Mouse (Mus musculus) heart, embryonic 13.5 days (tissue): Measurements from ENCODE around the gene AF067061. TPM values are rescaled to one million over a fixed set of nuclear protein-coding genes. Genes with fewer than 3 reads are reported as not detected.

Experiments used
- ATAC-seq: fragments of 200-750 bp; cut with Nextera tagmentation; 2 replicates; pipeline ENCODE4 v1.8.0; 2017; ENCODE audit warnings: moderate TSS enrichment; ENCODE audit not compliant: insufficient number of reproducible peaks, low FRiP score, low TSS enrichment; ENCODE audit errors: extremely low read depth
- H3K27ac ChIP-seq: fragments of 300-500 bp; sonication (generic); replicated peaks from 2 replicates; pipeline ENCODE4 v1.5.1; 2015; ENCODE audit warnings: moderate library complexity, mild to moderate bottlenecking, inconsistent platforms
- H3K27me3 ChIP-seq: fragments of 300-500 bp; sonication (generic); replicated peaks from 2 replicates; pipeline ENCODE4 v1.6.1; 2015; ENCODE audit warnings: mild to moderate bottlenecking, inconsistent platforms
- H3K36me3 ChIP-seq: fragments of 300-500 bp; sonication (generic); 2 replicates; pipeline ENCODE4 v1.6.1; 2015; ENCODE audit warnings: mild to moderate bottlenecking, inconsistent platforms
- H3K4me1 ChIP-seq: fragments of 300-500 bp; sonication (generic); 2 replicates; pipeline ENCODE4 v1.6.1; 2015; ENCODE audit warnings: inconsistent platforms
- H3K4me2 ChIP-seq: fragments of 300-500 bp; sonication (generic); 2 replicates; pipeline ENCODE4 v1.6.1; 2015; ENCODE audit warnings: inconsistent platforms, mild to moderate bottlenecking, moderate library complexity
- H3K4me3 ChIP-seq: fragments of 300-500 bp; sonication (generic); 2 replicates; pipeline ENCODE4 v1.5.1; 2015; ENCODE audit warnings: moderate library complexity, mild to moderate bottlenecking, inconsistent platforms
- H3K9ac ChIP-seq: fragments of 300-500 bp; sonication (generic); 2 replicates; pipeline ENCODE4 v1.6.1; 2015; ENCODE audit warnings: inconsistent platforms, mild to moderate bottlenecking, moderate library complexity
- H3K9me3 ChIP-seq: fragments of 300-500 bp; sonication (generic); 2 replicates; pipeline ENCODE4 v1.6.1; 2016; ENCODE audit warnings: inconsistent platforms
- WGBS: fragments of 180-500 bp; shearing (Covaris S2); methylation state at CpG from one replicate; pipeline ENCODE4 v1.1.7; 2015; ENCODE audit warnings: mixed read lengths; 5-methylcytosine and 5-hydroxymethylcytosine counted together
- polyA plus RNA-seq: library from polyadenylated mRNA; unstranded; fragments of >200 nt; fragmentation: Nextera tagmentation; extraction: Ambion mirVana; gene quantifications from 2 replicates; pipeline ENCODE4 v1.2.1, GENCODE M21; 2015

Gene AF067061
- polyA plus RNA-seq, 1 experiment from 2014 or later: not detected

DNA sequence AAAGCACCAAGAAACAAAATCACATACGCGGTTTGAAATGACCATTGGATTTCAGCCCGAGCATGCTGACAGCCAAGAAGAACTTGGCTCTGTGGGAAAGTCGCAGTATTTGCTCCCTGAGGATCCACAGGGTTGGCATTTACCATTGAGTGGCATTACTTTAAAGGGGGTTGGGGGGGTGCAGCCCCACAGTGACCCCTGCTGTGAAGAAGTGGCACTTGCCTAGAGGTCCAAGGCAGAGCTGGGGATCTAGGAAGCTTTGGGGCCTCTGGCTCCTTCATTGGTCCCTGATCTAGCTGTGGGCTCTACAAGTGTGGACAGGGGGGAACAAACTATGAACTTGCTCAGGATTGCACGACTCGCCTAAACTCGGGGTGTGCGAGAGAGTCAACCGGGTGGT, 15.9 kb downstream of the AF067061 start:
- Histone ChIP-seq H3K9me3 (no peaks in the 10 kb centered on the region), H3K4me2 (no peak overlapping the region), H3K36me3 (no peaks in the 10 kb centered on the region), H3K9ac (no peak overlapping the region), H3K27ac (no peak overlapping the region), H3K4me3 (no peak overlapping the region), H3K4me1 (no peaks in the 10 kb centered on the region), H3K27me3 (no peaks in the 10 kb centered on the region)
- no peak for ATAC-seq
- WGBS: 83% methylated on average over 9 of the region's 9 CpGs

DNA sequence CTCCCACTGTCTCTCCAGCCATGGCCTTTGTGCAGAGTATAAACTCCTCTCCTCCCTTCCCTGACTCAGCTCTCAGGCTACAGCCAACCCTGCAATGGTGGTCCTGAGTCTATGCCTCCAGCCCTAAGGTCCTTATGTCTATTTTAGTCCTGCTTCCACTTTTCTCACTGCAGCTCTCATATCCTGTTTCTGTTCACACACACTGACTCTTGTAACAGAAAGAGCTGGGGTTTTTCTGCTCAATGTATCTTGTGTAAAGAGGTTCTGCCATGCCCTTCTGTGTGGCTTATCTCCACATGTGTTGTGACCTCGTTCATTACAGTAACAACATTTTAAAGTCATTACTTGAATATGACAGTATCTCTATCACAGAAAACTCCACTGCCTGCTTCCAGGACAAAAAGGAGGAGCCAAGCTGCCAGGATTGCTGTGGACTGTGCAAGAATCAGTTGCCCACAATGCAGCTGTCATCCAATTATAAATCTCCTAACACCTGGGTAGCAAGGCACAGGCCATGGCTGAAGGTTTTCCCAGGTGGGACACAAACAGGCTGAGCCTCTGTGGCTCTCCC, 36.5 kb downstream of the AF067061 start:
- Histone ChIP-seq H3K4me3 (no peak overlapping the region), H3K27ac (no peak overlapping the region), H3K27me3 (no peaks in the 10 kb centered on the region), H3K9me3 (no peaks in the 10 kb centered on the region), H3K4me1 (no peaks in the 10 kb centered on the region), H3K36me3 (no peaks in the 10 kb centered on the region), H3K9ac (no peak overlapping the region), H3K4me2 (no peak overlapping the region)
- WGBS: 17% methylated on average over 1 of the region's 1 CpGs
- no peak for ATAC-seq

DNA sequence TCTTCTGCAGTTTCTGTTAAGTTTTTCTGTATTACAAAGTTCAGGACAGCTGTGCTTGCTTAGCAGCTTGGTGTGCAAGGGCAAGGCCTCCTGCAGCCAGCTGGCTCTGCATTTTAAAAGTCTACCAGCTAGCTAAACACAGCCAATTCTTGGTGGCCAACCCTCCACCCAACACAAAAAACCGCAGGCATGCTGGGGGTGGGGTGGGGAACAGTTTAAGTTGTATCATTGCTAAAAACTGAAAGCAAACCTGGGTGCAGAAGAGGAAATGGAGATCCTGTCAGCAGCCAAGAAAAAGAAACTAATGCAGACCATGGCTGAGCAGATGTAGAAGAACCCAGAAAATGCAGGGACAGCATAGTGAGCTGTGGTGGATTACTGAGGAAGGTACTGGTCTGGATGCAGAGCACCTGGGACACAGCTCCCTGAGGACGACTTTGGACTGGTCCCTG, 37.1 kb downstream of the AF067061 start, which contains the start of gene BC147527:
BC147527 (plus strand) TSS at position 402 of the 452 bp plus-strand sequence.
- Histone ChIP-seq H3K4me1 (no peaks in the 10 kb centered on the region), H3K9me3 (no peaks in the 10 kb centered on the region), H3K27ac (no peak within 1 kb of the TSS), H3K4me3 (no peak within 1 kb of the TSS), H3K9ac (no peak within 1 kb of the TSS), H3K4me2 (no peak within 1 kb of the TSS), H3K27me3 (no peaks in the 10 kb centered on the region), H3K36me3 (no peaks in the 10 kb centered on the region)
- 44% methylated on average over 2 of the region's 2 CpGs for WGBS
- no peak for ATAC-seq

DNA sequence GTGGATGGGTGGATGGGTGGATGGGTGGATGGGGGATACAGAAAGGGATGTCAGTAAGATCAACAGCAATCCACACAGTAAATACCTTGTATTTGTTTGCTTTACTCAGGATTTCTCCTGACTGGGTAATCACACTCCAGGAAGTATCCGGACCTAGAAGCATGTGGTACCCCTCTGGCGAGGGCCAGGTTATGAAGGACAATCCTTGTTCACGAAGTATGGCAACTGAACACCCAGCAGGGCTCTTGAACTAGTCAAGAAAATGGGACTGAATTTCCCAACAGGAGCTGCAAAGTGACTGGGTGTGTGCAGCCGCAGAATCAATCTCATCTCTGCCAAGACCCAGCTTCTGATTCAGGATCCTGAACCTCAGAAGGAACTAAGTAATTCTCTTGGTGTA, 37.9 kb downstream of the AF067061 start:
- no peak for ATAC-seq

DNA sequence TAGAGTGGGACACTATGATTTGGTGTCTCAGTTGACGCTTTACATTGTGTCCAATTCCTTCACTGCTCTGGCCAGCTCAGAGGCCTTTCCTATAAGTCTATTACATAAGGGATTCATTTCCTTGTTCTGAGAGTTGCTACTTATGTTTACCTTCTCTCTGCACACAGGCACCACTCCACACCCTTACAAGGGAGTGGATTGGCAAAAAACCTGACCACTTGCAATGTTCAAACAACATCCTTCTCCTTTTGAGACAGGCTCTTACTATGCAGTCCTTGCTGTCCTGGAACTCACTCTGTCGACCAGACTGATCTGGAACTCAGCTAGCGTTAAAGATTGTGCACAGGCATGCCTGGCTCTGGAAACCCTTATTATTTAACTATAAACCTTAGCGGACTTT, 47.8 kb downstream of the AF067061 start:
- Histone ChIP-seq H3K4me2 (no peak overlapping the region), H3K36me3 (no peaks in the 10 kb centered on the region), H3K4me1 (no peaks in the 10 kb centered on the region), H3K9me3 (no peaks in the 10 kb centered on the region), H3K27me3 (peaks cover 19% of the 10 kb centered on the region), H3K9ac (no peak overlapping the region), H3K27ac (no peak overlapping the region), H3K4me3 (no peak overlapping the region)
- 60% methylated on average over 4 of the region's 4 CpGs for WGBS
- ATAC-seq: no peak

More for the DNA sequence above, 37.9 kb downstream of the AF067061 start:
- H3K36me3 ChIP-seq: no peaks in the 10 kb centered on the region
- no peaks in the 10 kb centered on the region for H3K4me1 ChIP-seq
- H3K27me3 ChIP-seq: no peaks in the 10 kb centered on the region
- H3K4me2 ChIP-seq: no peak overlapping the region
- H3K9me3 ChIP-seq: no peaks in the 10 kb centered on the region
- no peak overlapping the region for H3K27ac ChIP-seq
- no peak overlapping the region for H3K9ac ChIP-seq
- no peak overlapping the region for H3K4me3 ChIP-seq
- 72% methylated on average over 4 of the region's 4 CpGs for WGBS

DNA sequence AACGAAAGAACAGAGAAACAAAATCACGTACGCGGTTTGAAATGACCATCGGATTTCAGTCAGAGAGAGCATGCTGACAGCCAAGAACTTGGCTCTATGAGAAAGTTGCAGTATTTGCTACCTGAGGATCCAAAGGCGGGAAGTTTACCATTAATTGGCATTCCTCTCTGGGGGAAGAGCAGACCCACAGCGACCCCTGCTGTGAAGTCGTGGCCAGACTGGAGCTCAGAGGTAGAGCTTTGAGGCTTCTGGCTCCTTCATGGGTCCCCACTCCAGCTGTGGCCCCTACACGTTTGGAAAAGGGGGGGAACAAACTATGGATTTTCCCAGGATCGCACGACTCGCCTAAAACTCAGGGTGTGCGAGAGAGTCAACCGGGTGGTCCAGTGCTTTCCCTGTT, 50.7 kb downstream of the AF067061 start:
- no peaks in the 10 kb centered on the region for H3K9me3 ChIP-seq
- no peak overlapping the region for H3K4me3 ChIP-seq
- no peaks in the 10 kb centered on the region for H3K4me1 ChIP-seq
- no peak for ATAC-seq
- H3K27me3 ChIP-seq: peaks cover 19% of the 10 kb centered on the region
- H3K36me3 ChIP-seq: no peaks in the 10 kb centered on the region
- WGBS: 31% methylated on average over 14 of the region's 14 CpGs
- no peak overlapping the region for H3K27ac ChIP-seq
- H3K4me2 ChIP-seq: peak overlapping the region; percentile 29
- no peak overlapping the region for H3K9ac ChIP-seq

Other genes starting within 250 kb of the AF067061 start
- gene Gm36079, start 236.1 kb upstream of the AF067061 start, polyA plus RNA-seq: not detected in 2 replicates
- not detected in 2 replicates for gene Gm21188, start 210.9 kb upstream of the AF067061 start, polyA plus RNA-seq
- gene Gm20767, start 122.9 kb upstream of the AF067061 start, polyA plus RNA-seq: not detected in 2 replicates
- gene Gm21818, start 90.7 kb upstream of the AF067061 start, polyA plus RNA-seq: not detected in 2 replicates
- gene Gm21762, start 47.2 kb upstream of the AF067061 start, polyA plus RNA-seq: not detected in 2 replicates
- not detected in 2 replicates for gene Gm21731, start 24.0 kb upstream of the AF067061 start, polyA plus RNA-seq
- gene BC147527, start 37.3 kb downstream of the AF067061 start, polyA plus RNA-seq: 0.09 and 0.23 TPM in 2 replicates
- not detected in 2 replicates for gene Tcstv3, start 53.8 kb downstream of the AF067061 start, polyA plus RNA-seq